Mouse (Mus musculus) forebrain, postnatal 0 days (tissue): Measurements from ENCODE around the gene Csad. TPM values are rescaled to one million over a fixed set of nuclear protein-coding genes. Genes with fewer than 3 reads are reported as not detected.
A peak's percentile ranks its signal among the peaks of the same experiment; 100 is the strongest.

Experiments used
- ATAC-seq: fragments of 200-750 bp; cut with Nextera tagmentation; 2 replicates; pipeline ENCODE4 v1.8.0; 2017; ENCODE audit warnings: mild to moderate bottlenecking, moderate library complexity
- DNase-seq: peaks from one replicate; pipeline ENCODE4 v3.0.0-alpha.2; 2015
- H3K27ac ChIP-seq: fragments of 300-500 bp; sonication (generic); 2 replicates; pipeline ENCODE4 v1.5.1; 2014; ENCODE audit warnings: low read depth, mild to moderate bottlenecking, antibody characterized with exemption, low read length, moderate library complexity, mixed read lengths
- H3K27me3 ChIP-seq: fragments of 300-500 bp; sonication (generic); 2 replicates; pipeline ENCODE4 v1.6.1; 2014; ENCODE audit warnings: mild to moderate bottlenecking, low read length, mixed read lengths; ENCODE audit not compliant: insufficient read depth
- H3K36me3 ChIP-seq: fragments of 300-500 bp; sonication (generic); 2 replicates; pipeline ENCODE4 v1.6.1; 2014; ENCODE audit warnings: mild to moderate bottlenecking, moderate library complexity; ENCODE audit not compliant: insufficient read depth
- H3K4me1 ChIP-seq: fragments of 300-500 bp; sonication (generic); 2 replicates; pipeline ENCODE4 v1.6.1; 2014; ENCODE audit warnings: antibody characterized with exemption; ENCODE audit not compliant: insufficient read depth
- H3K4me2 ChIP-seq: fragments of 300-500 bp; sonication (generic); 2 replicates; pipeline ENCODE4 v1.6.1; 2014; ENCODE audit warnings: low read depth, mild to moderate bottlenecking, moderate library complexity
- H3K4me3 ChIP-seq: fragments of 300-500 bp; sonication (generic); 2 replicates; pipeline ENCODE4 v1.5.1; 2014; ENCODE audit warnings: low read depth, low read length, mixed read lengths
- H3K9ac ChIP-seq: fragments of 300-500 bp; sonication (generic); 2 replicates; pipeline ENCODE4 v1.6.1; 2014; ENCODE audit warnings: mild to moderate bottlenecking
- H3K9me3 ChIP-seq: fragments of 300-500 bp; sonication (generic); 2 replicates; pipeline ENCODE4 v1.6.1; 2016; ENCODE audit warnings: low read length
- CTCF ChIP-seq: sonication (generic); IDR thresholded peaks from 2 replicates; pipeline ENCODE4 v1.5.1; 2016; ENCODE audit warnings: antibody characterized with exemption, control low read depth, low read depth
- WGBS: fragments of 180-500 bp; shearing (Covaris S2); extraction: QIAGEN DNeasy Blood & Tissue Kit; methylation state at CpG from one replicate; pipeline ENCODE4 v1.1.7; 2014; 5-methylcytosine and 5-hydroxymethylcytosine counted together
- polyA plus RNA-seq: library from polyadenylated mRNA; unstranded; fragments of >200 nt; fragmentation: Nextera tagmentation; extraction: Ambion mirVana; gene quantifications from 2 replicates; pipeline ENCODE4 v1.2.1, GENCODE M21; 2015
- total RNA-seq: library from RNA; depleted of rRNA; stranded (reverse); fragments of >200 nt; gene quantifications from 2 replicates; pipeline ENCODE4 v1.2.3, GENCODE M21; 2014; rRNA removed

Gene Csad
- total RNA-seq: 46.2 and 47.8 TPM in 2 replicates
- polyA plus RNA-seq: 25.9 and 29.9 TPM in 2 replicates

DNA sequence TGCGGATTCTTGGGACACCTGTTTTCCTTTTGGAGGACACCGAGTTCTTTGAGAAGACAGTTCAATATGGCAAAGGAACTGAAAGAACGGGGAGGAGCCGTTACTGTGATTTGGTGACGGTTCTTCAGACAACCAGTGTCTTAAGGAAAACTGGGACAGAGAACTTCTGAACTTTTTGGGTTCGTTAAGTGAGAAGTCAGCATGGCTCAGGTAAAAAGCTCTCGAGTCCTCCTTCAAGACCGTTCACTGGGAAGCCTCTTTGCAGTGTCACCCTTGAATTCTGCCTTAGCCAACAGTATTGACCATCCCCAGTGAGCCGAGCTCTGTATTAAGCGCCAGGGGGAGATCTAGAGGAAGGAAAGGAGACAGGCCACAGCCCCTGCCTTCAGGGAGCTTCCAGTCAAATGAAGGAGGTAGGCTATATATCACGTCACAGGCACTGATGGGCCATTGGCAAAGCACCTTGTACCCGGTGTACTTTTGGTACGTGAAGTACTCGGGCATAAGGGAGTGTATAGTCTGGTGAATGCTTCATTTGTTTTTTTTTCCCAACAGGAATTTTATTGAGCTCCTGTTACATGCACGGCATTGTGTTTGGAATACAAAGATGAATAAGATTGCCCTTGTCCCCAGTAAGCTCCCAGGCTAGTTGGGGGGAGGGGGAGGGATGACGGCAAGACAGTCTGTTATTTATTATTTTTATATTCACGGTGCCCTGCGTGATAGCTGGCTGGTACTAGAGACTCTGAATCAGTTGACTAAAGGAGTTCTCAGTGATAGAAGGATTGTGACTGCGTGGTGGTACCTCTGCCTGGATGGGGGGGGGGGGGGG, at the start of gene Csad:
TSS of gene Csad (minus strand) at position 51 of the 832 bp plus-strand sequence.
- Histone ChIP-seq H3K4me1 (peaks cover 13% of the 10 kb centered on the region), H3K4me3 (peak within 1 kb of the TSS; percentile 93), H3K27me3 (no peaks in the 10 kb centered on the region), H3K36me3 (peaks cover 29% of the 10 kb centered on the region), H3K4me2 (peak within 1 kb of the TSS; percentile 68), H3K9me3 (no peaks in the 10 kb centered on the region), H3K27ac (peak within 1 kb of the TSS; percentile 99), H3K9ac (peak within 1 kb of the TSS; percentile 92)
- no peak for DNase-seq
- no peak for TF ChIP-seq CTCF
- no peak for ATAC-seq
- WGBS: 36% methylated on average over 19 of the region's 19 CpGs

DNA sequence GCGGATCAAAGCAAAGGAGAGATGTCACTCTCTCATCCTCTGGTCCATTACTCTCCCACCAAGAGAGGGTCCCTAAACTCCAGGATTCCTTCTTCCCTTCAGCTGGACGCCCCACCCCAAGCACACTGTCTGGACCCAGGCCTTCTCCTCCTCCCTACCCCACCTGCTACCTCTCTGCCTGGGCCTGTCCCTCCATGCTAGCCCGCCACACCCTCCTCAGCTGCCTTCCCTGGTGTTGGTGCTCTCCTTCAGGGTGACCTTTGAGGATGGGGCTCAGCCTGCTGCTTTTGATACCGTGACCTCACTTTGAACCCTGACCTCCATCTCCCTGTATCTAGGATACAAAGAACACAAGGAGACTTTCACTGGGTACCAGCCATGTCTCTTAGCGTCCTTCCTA, 46.0 kb upstream of the Csad start:
- Histone ChIP-seq H3K4me1 (no peaks in the 10 kb centered on the region; the same call in 1 of the 2 replicates), H3K4me3 (no peak overlapping the region), H3K36me3 (no peaks in the 10 kb centered on the region), H3K4me2 (no peak overlapping the region), H3K27me3 (no peaks in the 10 kb centered on the region), H3K27ac (no peak overlapping the region), H3K9me3 (no peaks in the 10 kb centered on the region), H3K9ac (no peak overlapping the region)
- WGBS: 73% methylated on average over 5 of the region's 5 CpGs
- TF ChIP-seq CTCF: no peak
- DNase-seq: no peak
- ATAC-seq: no peak

DNA sequence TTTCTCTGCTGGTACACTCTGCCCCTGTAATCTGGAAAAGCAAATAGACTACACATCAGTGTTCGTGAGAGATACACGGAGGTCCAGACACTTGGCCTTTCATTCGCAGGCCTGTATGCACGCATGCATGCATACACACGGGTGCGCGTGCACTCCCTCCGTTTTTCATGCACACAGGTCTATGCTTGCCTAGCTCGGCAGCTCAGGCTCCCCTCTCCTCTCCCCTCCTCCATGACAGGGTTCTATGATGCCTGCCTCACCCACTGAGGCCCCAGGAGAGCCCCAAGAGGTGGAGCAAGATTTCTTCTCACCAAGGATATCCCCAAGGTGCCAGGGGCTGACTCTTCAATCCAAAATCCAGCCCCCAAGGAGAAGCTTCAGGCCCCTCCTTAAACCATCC, 45.4 kb upstream of the Csad start:
- Histone ChIP-seq H3K27me3 (no peaks in the 10 kb centered on the region), H3K4me3 (no peak overlapping the region), H3K9ac (no peak overlapping the region), H3K36me3 (no peaks in the 10 kb centered on the region), H3K9me3 (no peaks in the 10 kb centered on the region), H3K4me2 (no peak overlapping the region), H3K27ac (no peak overlapping the region), H3K4me1 (peaks cover 3% of the 10 kb centered on the region; the same call in 1 of the 2 replicates)
- 54% methylated on average over 9 of the region's 9 CpGs for WGBS
- ATAC-seq (no peak), DNase-seq (no peak)
- no peak for TF ChIP-seq CTCF

DNA sequence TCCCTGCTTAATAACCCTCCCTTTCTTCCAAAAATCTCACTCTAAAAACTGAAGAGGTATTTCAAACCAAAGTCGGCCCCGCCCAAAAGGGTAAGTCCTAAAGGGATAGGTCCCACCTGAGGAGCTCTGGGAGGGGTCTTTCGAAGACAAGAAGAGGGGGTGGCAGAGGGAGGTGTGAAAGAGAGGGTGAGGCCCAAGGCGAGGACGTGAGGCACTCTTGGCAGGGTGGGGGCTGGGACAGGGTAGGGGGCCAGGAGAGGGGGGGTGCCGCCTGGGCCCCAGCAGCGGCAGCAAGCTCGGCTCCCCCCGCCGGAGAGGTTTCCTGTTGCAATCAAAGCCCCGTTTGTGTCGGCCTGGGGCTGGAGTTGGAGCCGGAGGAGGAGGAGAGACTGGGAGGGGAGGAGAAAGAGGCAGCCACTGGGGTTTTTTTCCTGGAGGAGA, 44.7 kb upstream of the Csad start:
- no peak for ATAC-seq
- no peaks in the 10 kb centered on the region for H3K9me3 ChIP-seq
- no peak for DNase-seq
- no peaks in the 10 kb centered on the region for H3K36me3 ChIP-seq
- no peaks in the 10 kb centered on the region for H3K27me3 ChIP-seq
- TF ChIP-seq CTCF: no peak
- no peak overlapping the region for H3K4me3 ChIP-seq
- no peak overlapping the region for H3K27ac ChIP-seq
- H3K4me1 ChIP-seq: peaks cover 8% of the 10 kb centered on the region
- H3K9ac ChIP-seq: no peak overlapping the region
- no peak overlapping the region for H3K4me2 ChIP-seq
- 6% methylated on average over 13 of the region's 13 CpGs for WGBS

DNA sequence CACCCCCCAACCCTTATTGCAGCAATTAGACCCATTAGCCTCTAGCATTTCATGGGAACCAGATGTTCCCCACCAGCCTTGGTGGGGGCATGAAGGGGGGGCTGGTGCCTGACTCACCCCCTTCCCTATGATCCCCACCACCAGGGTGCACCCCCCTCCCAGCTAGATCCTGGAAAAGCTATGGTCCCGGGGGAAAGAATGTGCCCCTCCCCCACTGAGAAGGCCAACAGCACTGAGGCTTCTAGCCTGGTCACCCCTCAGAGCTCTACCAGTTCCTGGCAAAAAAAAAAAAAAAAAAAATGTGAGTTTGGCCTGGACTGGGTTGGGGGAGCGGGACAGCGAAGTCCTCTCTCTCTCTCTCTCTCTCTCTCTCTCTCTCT, 44.3 kb upstream of the Csad start:
- TF ChIP-seq CTCF: no peak
- Histone ChIP-seq H3K4me2 (no peak overlapping the region), H3K36me3 (no peaks in the 10 kb centered on the region), H3K9me3 (no peaks in the 10 kb centered on the region), H3K4me1 (peaks cover 13% of the 10 kb centered on the region), H3K27ac (no peak overlapping the region), H3K9ac (no peak overlapping the region), H3K27me3 (no peaks in the 10 kb centered on the region), H3K4me3 (no peak overlapping the region)
- 6% methylated on average over 1 of the region's 3 CpGs for WGBS
- ATAC-seq: no peak
- DNase-seq: no peak

DNA sequence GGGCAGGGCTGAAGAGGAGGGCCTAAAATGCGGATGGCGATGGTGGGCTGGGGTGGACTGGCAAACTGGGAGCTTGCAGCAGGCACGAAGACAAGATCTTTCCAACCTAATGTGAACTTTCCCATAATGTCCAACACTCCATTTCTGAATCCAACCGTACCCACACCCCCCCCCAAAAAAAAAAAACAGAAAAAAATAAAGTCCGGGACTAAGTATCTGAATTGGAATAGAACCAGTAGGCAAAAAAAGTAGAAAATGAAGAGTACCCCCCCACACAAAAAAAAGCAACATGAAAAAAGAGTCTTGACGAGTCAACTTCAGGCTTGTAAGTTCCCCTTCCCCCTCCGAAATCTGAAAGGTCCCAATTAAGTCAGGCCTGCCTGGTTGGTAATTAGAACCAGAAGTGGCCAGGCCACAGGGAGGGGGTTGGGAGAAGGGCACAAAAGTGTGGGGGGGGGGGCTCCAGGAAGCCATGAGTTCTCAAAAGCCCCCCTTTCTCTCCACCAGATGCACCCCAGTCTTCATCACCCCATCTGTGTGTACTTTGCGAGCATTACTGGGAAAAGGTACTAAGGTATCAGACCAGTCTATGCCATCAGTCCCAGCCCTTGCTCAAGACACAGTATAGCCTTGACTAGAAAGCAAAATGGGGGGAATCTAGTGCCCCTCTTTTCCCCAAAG, 43.7 kb upstream of the Csad start:
- Histone ChIP-seq H3K27ac (peak overlapping the region; percentile 59), H3K36me3 (no peaks in the 10 kb centered on the region), H3K9me3 (no peaks in the 10 kb centered on the region), H3K4me1 (peaks cover 15% of the 10 kb centered on the region), H3K4me3 (peak overlapping the region; percentile 66), H3K9ac (no peak overlapping the region), H3K4me2 (peak overlapping the region; percentile 99), H3K27me3 (no peaks in the 10 kb centered on the region)
- no peak for ATAC-seq
- no peak for TF ChIP-seq CTCF
- WGBS: 12% methylated on average over 8 of the region's 8 CpGs
- no peak for DNase-seq
